Mouse (Mus musculus) C2C12 (cell line): ENCODE results near the gene Nrg4. TPM values are rescaled to one million over a fixed set of nuclear protein-coding genes. Genes with fewer than 3 reads are reported as not detected.
"Not testable (repeated sequence)": the region's sequence is repeated elsewhere in the genome, so short reads cannot be mapped to it uniquely, and the experiment has no call there.

ENCODE experiments used
- H3K27me3 ChIP-seq: one replicate; pipeline ENCODE4 v1.6.1; 2011; ENCODE audit not compliant: control insufficient read depth, insufficient read depth, insufficient read length
- H3K36me3 ChIP-seq: one replicate; pipeline ENCODE4 v1.6.1; 2011; ENCODE audit not compliant: control insufficient read depth, insufficient read depth
- H3K4me3 ChIP-seq: one replicate; pipeline ENCODE4 v1.5.1; 2011; ENCODE audit warnings: mild to moderate bottlenecking, control low read depth; ENCODE audit not compliant: poor library complexity, insufficient read depth, severe bottlenecking
- H3K79me2 ChIP-seq: one replicate; pipeline ENCODE4 v1.6.1; 2011; ENCODE audit not compliant: control insufficient read depth, insufficient read depth
- H3K79me3 ChIP-seq: one replicate; pipeline ENCODE4 v1.6.1; 2011; ENCODE audit warnings: low read depth, control low read depth
- H3ac ChIP-seq: one replicate; pipeline ENCODE3; 2011; ENCODE audit warnings: low read depth; ENCODE audit not compliant: control insufficient read depth, insufficient read length
- CEBPB ChIP-seq: IDR thresholded peaks from one replicate; pipeline ENCODE4 v1.6.1; 2011; ENCODE audit warnings: low read depth, mild to moderate bottlenecking, control low read depth, moderate library complexity
- CTCF ChIP-seq: IDR thresholded peaks from one replicate; pipeline ENCODE4 v1.5.1; 2011; ENCODE audit not compliant: control insufficient read depth, insufficient read depth, insufficient read length
- FOSL1 ChIP-seq: IDR thresholded peaks from one replicate; pipeline ENCODE4 v1.8.0; 2011; ENCODE audit warnings: mild to moderate bottlenecking, low read length; ENCODE audit not compliant: poor library complexity, insufficient read depth, severe bottlenecking
- MAX ChIP-seq: IDR thresholded peaks from one replicate; pipeline ENCODE4 v1.6.1; 2011; ENCODE audit warnings: mild to moderate bottlenecking, control low read depth
- MYOD1 ChIP-seq: IDR thresholded peaks from one replicate; pipeline ENCODE4 v1.6.1; 2011; ENCODE audit warnings: low read depth; ENCODE audit not compliant: control insufficient read depth, insufficient read length
- MYOG ChIP-seq: IDR thresholded peaks from one replicate; pipeline ENCODE4 v1.6.1; 2011; ENCODE audit not compliant: control insufficient read depth, insufficient read length; ENCODE audit errors: extremely low read depth
- USF1 ChIP-seq: IDR thresholded peaks from one replicate; pipeline ENCODE4 v1.6.1; 2011; ENCODE audit warnings: low read depth, mild to moderate bottlenecking, control low read depth, moderate library complexity
- polyA plus RNA-seq: library from polyadenylated mRNA; unstranded; fragments of >200 nt; fragmentation: generic; extraction: Trizol; gene quantifications from one replicate; pipeline ENCODE4 v1.2.1, GENCODE M21; 2012; ENCODE audit warnings: missing spikeins

Gene Nrg4
- polyA plus RNA-seq, 1 experiment: 0.15 TPM

DNA sequence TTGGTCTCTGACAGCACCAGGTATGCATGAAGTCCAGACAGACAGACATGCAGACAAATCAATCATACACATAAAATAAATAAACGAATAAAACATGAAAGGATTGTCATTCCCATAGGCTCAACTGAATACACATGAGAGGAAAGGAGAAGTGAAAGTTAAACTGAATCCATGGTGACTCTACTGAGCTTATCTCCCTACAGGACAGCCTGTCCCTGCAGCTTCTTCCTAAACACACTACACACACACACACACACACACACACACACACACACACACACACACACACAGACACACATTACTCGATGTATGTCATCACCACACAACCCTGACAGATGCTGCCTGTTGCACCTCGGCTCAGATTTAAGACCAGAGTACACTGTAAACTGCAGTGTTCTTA, 82.6 kb downstream of the Nrg4 start:
- no peak overlapping the region for H3K4me3 ChIP-seq
- no peaks in the 10 kb centered on the region for H3K79me2 ChIP-seq
- H3K36me3 ChIP-seq: no peaks in the 10 kb centered on the region
- no peaks in the 10 kb centered on the region for H3K79me3 ChIP-seq
- H3K27me3 ChIP-seq: peaks cover 20% of the 10 kb centered on the region
- TF ChIP-seq USF1: no peak
- H3ac ChIP-seq: no peak overlapping the region

DNA sequence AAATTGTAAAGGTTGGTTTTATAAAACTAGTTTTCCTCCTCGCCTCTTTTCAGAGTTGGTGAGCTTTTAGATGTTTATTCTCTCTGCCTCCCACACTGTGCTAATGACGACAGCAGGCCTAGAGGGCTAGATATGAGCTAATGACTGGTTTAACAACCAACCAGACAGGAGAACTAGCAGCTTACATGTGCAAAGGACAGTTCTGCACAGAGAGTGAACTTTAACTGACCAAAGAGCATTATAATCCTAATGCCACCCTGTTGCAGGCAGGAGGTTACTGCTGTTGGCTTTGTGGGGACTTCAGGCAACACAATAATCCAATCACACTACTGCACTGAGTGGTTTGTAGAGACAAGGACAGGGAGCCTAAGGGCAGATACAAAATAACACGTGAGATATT, 83.4 kb downstream of the Nrg4 start:
- Histone ChIP-seq H3K79me2 (no peaks in the 10 kb centered on the region), H3K4me3 (no peak overlapping the region), H3K27me3 (peaks cover 20% of the 10 kb centered on the region), H3ac (no peak overlapping the region), H3K36me3 (no peaks in the 10 kb centered on the region), H3K79me3 (no peaks in the 10 kb centered on the region)
- TF ChIP-seq FOSL1 (no peak), USF1 (no peak), CEBPB (no peak), CTCF (no peak), MYOG (no peak), MAX (no peak), MYOD1 (no peak)

GRCm38 (mm10) chr9:55241863-55242685, 84.6 kb downstream of the Nrg4 start:
- no peak for TF ChIP-seq MAX
- TF ChIP-seq MYOG: no peak
- no peak for TF ChIP-seq MYOD1
- TF ChIP-seq CTCF: no peak
- no peak for TF ChIP-seq FOSL1
- H3K79me3 ChIP-seq: no peaks in the 10 kb centered on the region
- no peak overlapping the region for H3ac ChIP-seq
- no peaks in the 10 kb centered on the region for H3K79me2 ChIP-seq
- no peak overlapping the region for H3K4me3 ChIP-seq
- H3K27me3 ChIP-seq: peaks cover 24% of the 10 kb centered on the region
- no peaks in the 10 kb centered on the region for H3K36me3 ChIP-seq

- no peak for TF ChIP-seq CTCF
- no peak for TF ChIP-seq MAX
- TF ChIP-seq MYOG: no peak
- TF ChIP-seq USF1: no peak
- TF ChIP-seq FOSL1: no peak
- no peak for TF ChIP-seq MYOD1
- TF ChIP-seq CEBPB: no peak
- H3K79me3 ChIP-seq: no peaks in the 10 kb centered on the region
- no peak overlapping the region for H3K4me3 ChIP-seq
- H3K79me2 ChIP-seq: no peaks in the 10 kb centered on the region
- H3ac ChIP-seq: no peak overlapping the region
- peaks cover 24% of the 10 kb centered on the region for H3K27me3 ChIP-seq
- H3K36me3 ChIP-seq: no peaks in the 10 kb centered on the region
These were observed 85.8 kb downstream of the Nrg4 start for GRCm38 (mm10) chr9:55240852-55241251.

GRCm38 (mm10) chr9:55236235-55237165, 90.1 kb downstream of the Nrg4 start:
- H3K79me3 ChIP-seq: no peaks in the 10 kb centered on the region
- peaks cover 21% of the 10 kb centered on the region for H3K27me3 ChIP-seq
- no peaks in the 10 kb centered on the region for H3K36me3 ChIP-seq
- H3K79me2 ChIP-seq: no peaks in the 10 kb centered on the region
- no peak overlapping the region for H3K4me3 ChIP-seq
- no peak overlapping the region for H3ac ChIP-seq
- TF ChIP-seq CEBPB (no peak), MAX (no peak), MYOD1 (no peak), FOSL1 (no peak), USF1 (no peak), CTCF (no peak), MYOG (no peak)

DNA sequence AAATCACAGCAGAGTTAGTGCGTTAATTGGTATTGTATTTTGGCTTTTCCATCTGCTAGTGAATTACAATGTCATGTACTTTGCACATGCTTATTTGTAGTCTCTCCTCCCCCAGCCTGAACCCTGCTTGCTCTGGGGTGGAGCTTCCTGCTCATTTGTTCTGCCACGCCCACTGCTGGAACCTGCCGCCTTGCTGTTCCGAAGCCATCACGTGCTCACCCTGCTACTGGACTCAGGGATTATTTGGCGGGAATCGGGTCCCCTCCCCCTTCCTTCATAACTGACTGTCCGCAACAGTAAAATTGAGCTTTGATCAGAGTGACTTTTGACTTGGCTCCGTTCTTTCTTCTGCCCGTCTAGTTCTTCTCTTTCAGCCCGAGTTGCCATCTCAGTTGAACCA, 93.6 kb downstream of the Nrg4 start:
- peaks cover 16% of the 10 kb centered on the region for H3K27me3 ChIP-seq

More for the DNA sequence above, 93.6 kb downstream of the Nrg4 start:
- H3K36me3 ChIP-seq, H3K4me3 ChIP-seq, H3K79me2 ChIP-seq, H3ac ChIP-seq, H3K79me3 ChIP-seq: not testable (repeated sequence)
